Mouse (Mus musculus): Measurements from ENCODE around the gene Dars.

The Dars gene

DNA sequence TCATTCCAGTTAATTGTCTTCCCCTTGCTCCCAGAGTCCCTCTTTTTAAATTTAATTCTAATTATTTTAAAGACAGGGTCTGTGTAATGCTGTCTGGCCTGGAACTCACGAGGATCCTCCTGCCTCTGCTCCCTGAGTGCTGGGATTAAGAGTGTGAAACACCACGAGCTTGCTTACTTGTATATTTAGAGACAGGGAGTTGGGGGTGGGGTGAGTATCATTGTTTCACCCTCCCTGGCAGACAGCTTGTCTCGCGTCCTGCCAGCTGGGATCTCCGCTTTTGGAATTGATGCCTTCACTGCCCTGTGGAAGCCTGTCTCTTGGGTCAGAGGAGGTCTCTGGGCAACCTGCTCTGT lies 343 bp upstream of the Dars start:
- 38% methylated on average over 5 of the region's 5 CpGs for WGBS

DNA sequence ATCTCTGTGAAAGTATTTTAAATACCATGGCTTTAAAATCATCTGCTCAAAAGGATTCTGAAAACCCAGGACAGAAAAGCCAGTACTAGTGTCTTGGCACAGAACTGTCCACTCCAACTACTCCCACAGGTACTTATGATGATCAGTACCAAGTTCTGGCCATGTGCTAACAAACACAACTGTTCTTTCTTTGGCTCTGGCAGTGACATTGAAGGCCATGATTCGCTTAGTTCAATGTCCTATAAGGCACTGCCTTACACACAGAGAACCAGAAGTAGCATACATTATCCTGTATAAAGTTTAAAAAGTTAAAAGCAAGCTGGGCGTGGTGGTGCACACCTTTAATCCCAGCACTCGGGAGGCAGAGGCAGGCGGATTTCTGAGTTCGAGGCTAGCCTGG lies 6.0 kb downstream of the Dars start:
- WGBS: 98% methylated on average over 5 of the region's 5 CpGs

DNA sequence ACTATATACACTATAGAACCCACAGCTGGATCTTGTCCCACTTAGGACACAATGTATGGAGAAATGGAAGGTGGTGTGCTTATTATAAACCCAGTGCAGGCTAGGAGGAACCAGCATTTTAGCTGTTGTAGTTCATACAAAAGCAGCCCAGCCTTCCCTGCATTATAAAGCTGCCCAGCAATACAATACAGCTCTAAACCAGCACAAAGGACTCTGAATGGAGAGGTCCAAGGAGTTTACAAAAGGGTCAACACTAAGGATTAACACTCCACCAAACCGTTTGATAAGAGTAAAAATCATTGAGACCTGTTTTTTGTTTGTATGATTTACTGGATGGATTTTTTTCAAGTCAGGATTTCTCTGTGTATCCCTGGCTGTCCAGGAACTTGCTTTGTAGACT lies 10.3 kb downstream of the Dars start:
- WGBS: 78% methylated on average over 1 of the region's 1 CpGs

DNA sequence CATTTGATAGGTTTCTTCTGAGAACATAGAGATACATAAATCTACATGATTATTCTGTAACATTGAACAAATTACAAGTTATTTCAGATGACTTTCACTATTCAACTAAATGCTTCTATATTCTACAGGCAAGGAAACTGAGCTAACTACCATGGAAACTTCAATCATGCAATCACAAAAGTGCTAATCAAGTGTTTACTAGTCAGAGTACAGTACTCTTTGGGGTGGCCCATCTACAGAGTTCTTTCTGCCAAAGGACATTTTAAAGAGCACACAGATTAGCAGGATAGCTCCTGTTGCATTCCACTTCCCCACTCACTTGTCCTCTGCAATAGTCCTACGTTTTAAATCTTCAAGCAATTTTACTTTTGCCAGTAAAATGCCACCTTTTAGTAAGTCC lies 11.5 kb downstream of the Dars start:
- WGBS: 53% methylated on average over 1 of the region's 1 CpGs

DNA sequence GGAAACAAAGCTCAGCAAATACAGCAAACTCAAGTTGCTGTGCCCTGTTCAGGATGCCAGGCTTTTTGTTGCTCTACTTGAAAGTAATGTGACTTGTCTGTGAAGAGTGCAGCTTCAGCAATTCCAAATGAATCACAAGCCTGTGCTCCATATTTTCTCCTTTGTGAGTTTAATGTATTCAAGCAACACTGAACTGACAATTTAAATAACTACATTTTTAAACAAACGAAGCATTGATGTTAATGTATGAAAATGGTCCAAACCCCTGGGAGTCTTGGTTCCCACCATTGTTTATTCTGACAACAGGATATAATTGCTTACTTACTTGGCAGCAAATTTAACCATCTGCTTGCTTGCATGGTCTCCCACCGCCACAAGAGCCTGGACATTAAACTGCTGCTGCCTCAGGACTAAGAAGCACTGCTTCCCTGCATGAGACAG lies 12.1 kb downstream of the Dars start:
- WGBS: 36% methylated on average over 2 of the region's 2 CpGs

DNA sequence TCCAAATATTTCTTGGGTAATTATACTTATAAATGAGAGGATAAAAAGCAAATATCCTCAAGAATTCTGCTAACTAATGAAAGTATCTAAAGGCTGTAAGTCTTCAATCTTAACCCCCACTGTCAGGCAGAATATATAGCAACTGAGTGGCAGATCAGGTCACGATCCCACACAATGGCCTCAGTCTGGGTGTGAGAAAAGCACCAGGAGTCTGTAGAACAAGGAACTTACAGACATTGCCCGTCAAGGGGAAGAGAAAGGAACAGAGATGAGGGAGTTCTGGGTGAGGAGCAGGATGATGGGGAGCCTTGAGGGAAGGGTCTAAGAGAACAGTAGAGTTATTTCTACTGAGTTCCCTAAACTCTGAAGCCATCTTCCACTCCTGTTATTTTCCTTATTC lies 16.2 kb downstream of the Dars start:
- 60% methylated on average over 2 of the region's 2 CpGs for WGBS

DNA sequence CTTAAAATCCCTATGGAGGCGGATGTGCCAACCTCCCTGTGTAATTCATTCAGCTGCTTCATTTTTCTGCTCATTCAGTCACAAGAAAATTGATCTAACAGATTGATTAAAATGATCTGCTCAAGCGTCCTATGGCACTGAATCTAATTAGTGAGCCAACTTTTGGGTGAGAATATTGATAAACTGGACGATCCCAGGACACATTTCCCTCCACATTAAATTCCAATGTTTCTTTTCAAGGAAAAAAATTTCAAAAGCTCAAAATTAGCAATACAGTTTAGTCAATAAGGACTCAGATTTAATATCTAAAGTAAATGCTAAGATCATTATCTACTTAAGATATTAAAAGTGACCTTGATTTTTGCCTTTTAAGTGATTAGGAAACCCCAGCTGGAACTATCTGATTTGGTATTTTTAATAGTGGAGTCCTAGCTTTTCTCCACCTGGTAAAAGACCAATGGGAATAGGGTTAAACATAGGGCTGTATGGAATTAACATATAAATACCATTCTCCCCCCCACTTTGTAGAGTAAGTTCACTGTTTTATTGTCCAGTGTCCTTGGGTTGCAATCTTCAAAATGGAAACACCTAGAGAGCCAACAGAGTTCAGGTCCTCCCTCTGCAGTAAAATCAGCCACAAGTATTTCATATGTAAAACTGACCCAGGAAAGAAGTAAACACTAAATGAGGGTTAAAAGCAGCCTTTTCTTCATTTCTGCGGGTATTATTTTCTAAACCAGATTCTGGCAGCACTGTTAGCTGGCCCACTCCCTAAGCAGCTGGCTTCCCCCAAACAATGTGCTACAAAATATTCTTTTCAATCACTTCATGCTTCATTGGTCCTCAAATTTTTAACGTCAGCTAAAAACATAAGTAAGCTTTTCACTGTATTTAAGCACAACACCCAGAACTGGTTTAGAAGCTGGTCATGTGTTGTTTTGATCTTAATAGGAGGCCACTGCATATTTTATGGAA lies 16.9 kb downstream of the Dars start:
- WGBS: 69% methylated on average over 5 of the region's 5 CpGs

DNA sequence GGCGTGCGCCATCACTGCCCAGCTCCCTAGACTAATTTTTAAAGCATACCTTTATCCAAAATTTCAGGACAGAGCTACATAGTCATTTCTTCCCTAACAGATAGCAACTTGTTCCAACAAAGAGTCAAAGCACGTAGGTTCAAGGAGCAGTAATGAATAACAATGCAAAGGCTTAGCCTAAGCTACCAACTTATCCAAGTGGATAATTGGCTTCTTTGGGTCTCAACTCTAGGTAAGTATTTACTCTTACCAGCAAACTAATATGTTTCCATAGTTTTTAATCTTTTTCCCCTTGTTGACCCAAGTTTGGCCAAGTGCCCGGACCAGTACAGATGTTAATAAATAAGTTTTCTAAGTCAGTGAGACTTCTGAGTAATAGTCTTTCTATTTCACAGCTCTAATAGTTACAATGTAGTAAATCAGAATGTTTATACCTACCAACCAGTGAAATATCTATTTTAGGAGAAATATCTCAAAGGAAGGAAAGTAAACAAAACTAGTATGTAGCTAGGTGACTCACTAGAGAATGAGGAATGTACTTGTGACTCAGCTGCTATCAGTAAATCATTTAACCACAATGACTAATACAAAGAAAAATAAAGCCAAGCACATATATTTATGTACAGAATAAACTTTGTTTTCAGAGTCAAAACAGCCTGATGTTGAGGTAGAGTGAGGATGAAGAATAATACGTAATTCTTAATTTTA lies 18.3 kb downstream of the Dars start:
- WGBS: 92% methylated on average over 5 of the region's 5 CpGs

DNA sequence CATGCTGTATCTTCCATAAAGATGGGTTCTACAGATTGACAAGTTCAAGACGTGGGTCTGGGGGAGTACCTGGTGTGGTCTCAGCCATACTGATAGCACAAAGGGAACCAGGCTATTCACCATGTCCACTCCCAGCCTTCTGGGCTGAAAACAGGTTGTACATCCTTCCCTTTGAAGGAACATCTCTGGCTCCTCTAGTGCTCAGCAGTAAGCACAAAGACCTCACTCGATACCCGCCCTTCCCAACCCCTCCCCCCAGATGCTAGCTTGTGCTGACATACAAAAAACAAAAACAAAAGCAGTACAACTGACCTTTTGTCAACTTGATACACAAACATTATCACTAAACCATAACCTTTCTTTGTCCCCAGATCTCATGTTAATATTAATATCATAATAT lies 22.5 kb downstream of the Dars start:
- WGBS: 86% methylated on average over 3 of the region's 3 CpGs

DNA sequence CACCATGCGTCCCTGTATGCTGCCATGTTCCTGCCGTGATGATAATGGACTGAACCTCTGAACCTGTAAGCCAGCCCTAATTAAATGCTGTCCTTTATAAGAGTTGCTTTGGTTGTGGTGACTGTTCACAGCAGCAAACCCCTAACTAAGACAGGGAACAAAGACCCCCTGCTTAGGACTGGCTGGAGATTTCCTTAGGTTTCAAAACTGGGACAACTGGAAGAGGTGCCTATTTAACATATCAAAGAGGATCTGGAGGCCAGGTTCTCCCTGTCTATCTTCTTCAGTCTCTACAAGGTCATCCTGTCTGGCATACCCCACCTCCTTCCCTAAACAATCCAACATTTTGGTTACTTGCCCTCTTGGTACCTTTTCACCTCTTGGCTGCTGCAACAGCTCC lies 24.8 kb downstream of the Dars start:
- 84% methylated on average over 2 of the region's 2 CpGs for WGBS

DNA sequence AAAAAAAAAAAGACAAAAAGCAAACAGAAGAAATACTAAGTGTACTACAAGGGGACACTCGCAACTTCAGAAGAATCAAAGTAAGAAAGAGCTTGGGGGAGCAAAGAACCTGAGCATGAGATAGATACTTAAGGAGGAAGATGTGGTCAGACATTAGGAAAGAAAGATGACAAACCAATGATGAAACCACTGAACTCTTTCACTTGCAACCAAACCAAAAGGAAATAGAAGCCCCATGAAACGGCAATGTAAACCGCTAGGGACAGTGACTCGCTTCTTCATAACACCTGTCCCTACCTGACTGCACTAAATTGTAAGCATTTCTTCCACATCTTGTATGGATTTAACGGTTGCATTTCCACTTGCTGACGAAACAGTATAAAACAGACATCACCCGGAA lies 30.7 kb downstream of the Dars start:
- 96% methylated on average over 7 of the region's 7 CpGs for WGBS

DNA sequence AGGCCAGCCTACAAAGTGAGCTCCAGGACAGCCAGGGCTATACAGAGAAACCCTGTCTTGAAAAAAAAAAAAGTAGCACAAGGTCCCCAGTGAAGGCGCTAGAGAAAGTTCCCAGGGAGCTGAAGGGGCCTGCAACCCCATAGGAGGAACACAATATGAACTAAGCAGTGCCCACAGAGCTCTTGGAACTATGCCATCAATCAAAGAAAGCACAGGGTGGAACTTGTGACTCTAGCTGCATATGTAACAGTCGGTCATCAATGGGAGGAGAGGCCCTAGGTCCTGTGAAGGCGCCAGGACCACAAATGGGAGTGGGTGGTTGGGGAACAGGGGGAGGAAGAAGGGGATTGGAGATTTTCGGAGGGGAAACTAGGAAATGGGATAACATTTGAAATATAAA lies 40.3 kb downstream of the Dars start:
- 84% methylated on average over 4 of the region's 4 CpGs for WGBS

DNA sequence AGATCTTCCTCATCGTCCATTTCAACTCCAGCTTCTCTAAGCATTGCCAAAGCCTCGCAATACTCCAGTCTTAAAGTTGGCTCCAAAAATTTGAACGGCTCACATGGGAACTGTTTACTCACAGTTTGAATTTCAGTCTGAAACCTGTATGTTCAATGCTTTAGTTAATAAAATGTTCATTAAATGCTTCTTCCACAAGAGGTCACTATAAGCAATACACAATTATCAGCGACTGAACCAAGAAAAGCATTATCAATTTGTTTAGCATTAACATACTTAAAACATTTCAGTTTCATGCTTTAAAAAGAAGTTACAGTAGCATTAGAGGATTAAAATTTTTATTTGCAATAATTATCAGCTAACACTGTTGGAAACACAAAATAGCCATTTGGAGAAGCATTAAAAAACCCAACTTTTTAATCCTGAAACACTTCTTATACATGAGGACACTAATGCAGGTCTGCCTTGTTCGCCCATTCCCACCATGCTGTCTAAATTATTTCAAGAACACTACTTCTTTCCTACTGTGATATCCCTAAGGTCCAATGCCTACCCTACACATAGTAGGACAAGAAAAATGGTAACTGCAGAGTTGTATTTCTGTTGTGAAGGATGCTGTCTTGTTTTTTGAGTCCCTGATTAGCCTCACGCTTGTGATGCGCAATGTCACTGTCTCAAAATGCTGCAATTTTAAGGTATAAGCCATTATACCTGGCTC lies 44.9 kb downstream of the Dars start:
- 69% methylated on average over 7 of the region's 7 CpGs for WGBS

DNA sequence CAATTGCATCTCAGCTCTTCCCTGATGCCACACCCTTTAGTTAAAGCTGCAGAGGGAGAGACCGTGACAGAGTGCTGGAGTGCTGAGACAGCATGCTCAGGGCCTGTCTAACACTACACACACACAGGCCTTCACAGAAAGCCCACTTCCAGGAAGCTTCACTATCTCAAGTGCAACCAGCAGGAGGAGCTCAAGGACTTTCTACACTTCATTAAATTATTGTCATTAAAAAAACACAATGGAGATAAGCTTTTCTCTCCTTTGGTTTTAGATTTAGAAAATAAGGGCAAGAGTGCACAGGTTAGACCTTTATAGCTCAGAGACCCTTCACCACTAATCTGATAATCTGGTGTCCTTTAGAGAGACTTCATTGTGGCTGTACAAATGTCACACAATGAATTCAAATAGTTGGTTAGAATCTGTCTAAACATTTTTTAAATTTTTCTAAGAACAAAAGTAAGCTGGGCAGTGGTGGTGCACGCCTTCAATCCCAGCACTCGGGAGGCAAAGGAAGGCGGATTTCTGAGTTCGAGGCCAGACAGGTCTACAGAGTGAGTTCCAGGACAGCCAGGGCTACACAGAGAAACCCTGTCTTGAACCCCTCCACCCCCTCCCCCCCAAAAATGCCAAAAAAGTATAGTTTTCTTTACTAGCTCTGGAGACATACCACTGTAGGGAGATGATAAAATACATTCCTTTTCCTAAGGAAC lies 48.3 kb downstream of the Dars start:
- 49% methylated on average over 5 of the region's 5 CpGs for WGBS

DNA sequence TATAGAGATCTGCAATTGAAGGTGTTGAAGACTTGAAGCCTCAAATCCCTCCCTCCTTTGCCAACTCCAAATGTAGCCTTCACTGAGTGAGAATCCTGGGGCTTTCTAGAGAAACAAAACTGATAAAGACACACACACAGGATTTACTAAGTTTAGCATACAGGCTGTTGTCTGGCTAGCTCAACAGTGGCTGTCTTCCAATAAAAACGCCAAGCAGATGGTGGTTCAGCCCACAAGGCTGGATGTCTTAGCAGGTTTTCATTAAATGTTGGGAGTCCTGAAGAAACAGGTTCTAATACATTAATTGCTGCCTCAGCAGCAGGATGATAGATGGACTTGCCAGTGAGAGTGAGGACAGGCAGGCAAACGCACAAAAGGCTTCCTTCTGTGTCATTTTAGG lies 56.6 kb downstream of the Dars start:
- WGBS: 43% methylated on average over 2 of the region's 2 CpGs

DNA sequence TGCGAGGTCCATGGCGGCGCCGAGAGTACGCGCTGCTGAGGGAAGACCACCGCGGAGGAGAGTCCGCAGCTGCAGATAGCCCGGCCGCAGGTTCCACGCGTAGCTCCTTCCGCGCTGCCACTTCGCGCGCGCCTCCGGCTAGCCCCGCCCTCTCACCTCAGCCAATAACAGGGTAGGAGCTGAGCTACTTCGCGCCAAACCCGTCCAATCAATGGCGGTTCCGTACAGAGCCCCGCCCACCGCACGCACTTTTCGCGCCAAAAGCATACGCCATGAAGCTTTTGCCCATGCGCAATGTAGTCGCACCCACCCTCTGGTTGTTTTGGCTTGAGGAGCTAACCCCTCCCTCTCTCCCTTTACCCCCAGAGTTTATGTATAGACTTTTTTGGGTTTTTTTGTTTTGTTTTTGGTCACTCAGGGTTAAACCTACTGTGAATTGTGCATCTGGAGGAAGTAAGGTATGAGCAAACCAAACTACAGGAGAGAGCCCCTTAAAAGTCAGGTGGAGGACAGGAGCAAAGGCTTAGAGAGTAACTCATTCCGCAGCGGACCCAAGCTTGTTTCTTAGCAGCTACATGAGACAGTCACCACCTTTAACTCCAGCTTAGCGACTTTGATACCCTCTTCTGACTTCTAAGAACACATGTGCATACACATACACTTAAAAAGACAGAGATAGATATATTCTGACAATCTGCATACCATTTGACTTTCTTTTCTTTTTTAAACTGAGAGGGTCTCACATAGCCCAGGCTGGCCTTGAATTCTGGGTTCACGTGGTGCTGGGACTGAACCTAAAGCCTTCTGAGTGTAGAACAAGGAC lies 57.4 kb downstream of the Dars start, which contains the start of gene Mcm6:
Gene Mcm6, minus strand, starts transcription at position 111 of the 823 bp plus-strand sequence.
- WGBS: 2% methylated on average over 37 of the region's 38 CpGs

DNA sequence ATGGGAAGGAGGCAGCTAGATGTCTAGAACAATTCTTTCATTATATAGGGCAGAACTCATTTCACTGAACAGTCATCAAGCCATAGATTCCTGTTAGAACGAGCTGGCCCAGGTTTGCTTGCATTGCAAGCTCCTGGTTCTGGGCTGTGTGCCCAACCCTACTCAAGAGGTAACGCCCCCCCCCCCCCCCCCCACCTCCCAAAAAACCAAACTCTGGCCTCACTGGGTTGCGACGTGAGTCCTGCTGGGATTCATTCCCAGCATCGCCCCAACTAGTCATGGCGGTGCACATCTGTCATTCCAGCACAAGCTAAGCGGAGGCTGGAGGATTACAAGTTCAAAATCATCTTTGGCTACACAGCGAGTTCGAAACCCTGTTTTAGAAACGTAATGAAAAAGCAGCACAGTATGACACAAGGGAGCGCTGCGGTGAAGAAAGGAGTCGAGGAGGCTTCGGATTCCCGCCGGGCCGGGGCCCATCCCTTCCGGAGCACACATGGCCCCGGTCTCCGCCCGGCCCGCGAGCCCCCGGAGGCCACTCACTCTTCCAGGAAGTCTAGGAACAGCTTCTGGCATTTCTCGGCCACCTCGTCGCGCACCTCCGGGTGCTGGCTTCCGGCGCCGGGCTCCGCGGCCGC lies 58.1 kb downstream of the Dars start:
- under 1% methylated on average over 35 of the region's 35 CpGs for WGBS

DNA sequence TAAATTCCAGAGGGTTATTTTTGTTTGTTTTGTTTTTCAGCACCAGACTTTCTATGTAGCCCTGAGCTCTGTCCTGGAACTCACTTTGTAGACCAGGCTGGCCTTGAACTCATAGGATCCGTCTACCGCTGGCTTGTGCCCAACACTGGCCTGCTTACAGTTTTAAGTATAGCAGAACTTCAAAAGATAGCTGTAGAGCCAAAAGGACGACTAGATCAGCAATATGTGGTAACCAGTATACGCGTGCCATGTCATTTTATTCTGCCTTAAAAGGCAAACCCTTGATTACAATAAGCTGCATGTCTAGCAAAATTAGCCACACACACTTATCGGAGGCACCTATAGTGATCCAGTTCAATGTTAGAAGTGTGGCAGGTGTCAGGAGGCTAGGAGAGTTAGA lies 58.9 kb downstream of the Dars start:
- 66% methylated on average over 6 of the region's 6 CpGs for WGBS

DNA sequence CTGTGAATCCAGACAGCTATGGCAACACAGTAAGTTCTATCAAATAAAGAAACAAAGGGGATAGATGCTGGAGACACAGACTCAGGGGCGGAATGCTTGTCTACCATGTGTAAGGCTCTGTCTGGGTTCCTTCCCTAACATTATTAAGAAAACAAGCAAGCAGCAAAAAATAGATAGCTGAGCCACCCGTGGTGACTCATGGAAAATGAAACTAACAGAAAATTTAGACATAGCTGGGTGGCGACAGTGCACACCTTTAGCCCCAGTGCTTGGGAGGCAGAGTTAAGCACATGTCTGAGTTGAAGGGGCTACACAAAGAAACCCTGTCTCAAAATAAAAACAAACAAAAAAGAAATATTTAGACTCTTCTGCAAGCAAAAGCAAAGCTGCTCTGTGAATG lies 59.7 kb downstream of the Dars start:
- 40% methylated on average over 3 of the region's 3 CpGs for WGBS

DNA sequence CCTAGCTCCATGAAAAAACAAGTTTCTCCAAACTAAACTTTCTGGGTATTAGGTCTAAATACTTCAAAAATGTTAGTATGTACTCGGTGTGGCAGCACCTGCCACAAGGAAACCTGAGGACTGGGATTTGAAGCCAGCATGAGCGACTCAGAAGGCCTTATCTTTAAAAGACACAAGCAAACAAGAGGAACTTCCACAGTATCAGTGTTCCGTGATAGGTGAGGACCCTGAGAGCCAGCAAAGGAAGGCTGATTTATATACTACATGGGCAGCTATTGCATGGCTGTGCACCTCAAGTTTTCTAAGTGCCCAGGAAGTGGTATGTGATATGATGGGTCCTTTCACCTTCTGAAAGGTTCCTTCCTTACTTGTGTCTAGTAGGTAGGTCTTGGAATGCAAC lies 64.1 kb downstream of the Dars start:
- 90% methylated on average over 3 of the region's 3 CpGs for WGBS

Measured in cerebral cortex, adult 2 months (tissue).